Mouse (Mus musculus) liver, embryonic 15.5 days (tissue): ENCODE measurements around the gene Erich6. TPM values are rescaled to one million over a fixed set of nuclear protein-coding genes. Genes with fewer than 3 reads are reported as not detected.
"Not testable (repeated sequence)": the region's sequence is repeated elsewhere in the genome, so short reads cannot be mapped to it uniquely, and the experiment has no call there.

ENCODE experiments used
- ATAC-seq: fragments of 200-750 bp; cut with Nextera tagmentation; 2 replicates; pipeline ENCODE4 v1.8.0; 2017; ENCODE audit warnings: moderate number of reproducible peaks, mild to moderate bottlenecking, moderate library complexity; ENCODE audit not compliant: insufficient read depth
- H3K27ac ChIP-seq: fragments of 300-500 bp; sonication (generic); replicated peaks from 2 replicates; pipeline ENCODE4 v1.5.1; 2015; ENCODE audit warnings: mild to moderate bottlenecking, inconsistent platforms
- H3K27me3 ChIP-seq: fragments of 300-500 bp; sonication (generic); 2 replicates; pipeline ENCODE4 v1.6.1; 2015; ENCODE audit warnings: mild to moderate bottlenecking, inconsistent platforms
- H3K36me3 ChIP-seq: fragments of 300-500 bp; sonication (generic); replicated peaks from 2 replicates; pipeline ENCODE4 v1.6.1; 2015; ENCODE audit warnings: moderate library complexity, mild to moderate bottlenecking, inconsistent platforms
- H3K4me1 ChIP-seq: fragments of 300-500 bp; sonication (generic); replicated peaks from 2 replicates; pipeline ENCODE4 v1.6.1; 2015; ENCODE audit warnings: inconsistent platforms
- H3K4me2 ChIP-seq: fragments of 300-500 bp; sonication (generic); 2 replicates; pipeline ENCODE4 v1.6.1; 2015; ENCODE audit warnings: moderate library complexity, mild to moderate bottlenecking, inconsistent platforms
- H3K4me3 ChIP-seq: fragments of 300-500 bp; sonication (generic); replicated peaks from 2 replicates; pipeline ENCODE4 v1.5.1; 2015; ENCODE audit warnings: mild to moderate bottlenecking, inconsistent platforms
- H3K9ac ChIP-seq: fragments of 300-500 bp; sonication (generic); 2 replicates; pipeline ENCODE4 v1.6.1; 2015; ENCODE audit warnings: moderate library complexity, mild to moderate bottlenecking, inconsistent platforms
- H3K9me3 ChIP-seq: fragments of 300-500 bp; sonication (generic); replicated peaks from 2 replicates; pipeline ENCODE4 v1.6.1; 2016; ENCODE audit warnings: inconsistent platforms
- WGBS: fragments of 180-500 bp; shearing (Covaris S2); methylation state at CpG from one replicate; pipeline ENCODE4 v1.1.7; 2015; ENCODE audit warnings: mixed read lengths; ENCODE audit not compliant: insufficient replicate concordance; 5-methylcytosine and 5-hydroxymethylcytosine counted together
- polyA plus RNA-seq: library from polyadenylated mRNA; unstranded; fragments of >200 nt; fragmentation: Nextera tagmentation; extraction: Ambion mirVana; gene quantifications from 2 replicates; pipeline ENCODE4 v1.2.1, GENCODE M21; 2015

The Erich6 gene
- polyA plus RNA-seq, 1 experiment from 2014 or later: not detected

GRCm38 (mm10) chr3:58646180-58646579 lies 9.2 kb upstream of the Erich6 start:
- Histone ChIP-seq H3K27me3 (no peaks in the 10 kb centered on the region), H3K4me1 (no peaks in the 10 kb centered on the region), H3K9ac (no peak overlapping the region), H3K9me3 (no peaks in the 10 kb centered on the region), H3K4me3 (no peak overlapping the region), H3K4me2 (no peak overlapping the region), H3K27ac (no peak overlapping the region), H3K36me3 (no peaks in the 10 kb centered on the region)
- no peak for ATAC-seq
- 60% methylated on average over 4 of the region's 4 CpGs for WGBS

GRCm38 (mm10) chr3:58631693-58632092 lies 5.3 kb downstream of the Erich6 start:
- Histone ChIP-seq H3K4me1 (no peaks in the 10 kb centered on the region; the same call in 1 of the 2 replicates), H3K4me2 (no peak overlapping the region), H3K36me3 (no peaks in the 10 kb centered on the region), H3K27me3 (no peaks in the 10 kb centered on the region), H3K27ac (no peak overlapping the region), H3K4me3 (no peak overlapping the region), H3K9ac (no peak overlapping the region), H3K9me3 (no peaks in the 10 kb centered on the region)
- no peak for ATAC-seq
- WGBS: 56% methylated on average over 2 of the region's 2 CpGs

GRCm38 (mm10) chr3:58624981-58625380 lies 12.0 kb downstream of the Erich6 start:
- 73% methylated on average over 4 of the region's 4 CpGs for WGBS
- H3K9me3 ChIP-seq: no peaks in the 10 kb centered on the region
- no peaks in the 10 kb centered on the region for H3K4me1 ChIP-seq
- no peak for ATAC-seq
- H3K4me2 ChIP-seq: no peak overlapping the region
- no peaks in the 10 kb centered on the region for H3K36me3 ChIP-seq
- H3K4me3 ChIP-seq: no peak overlapping the region
- H3K27me3 ChIP-seq: no peaks in the 10 kb centered on the region
- H3K9ac ChIP-seq: no peak overlapping the region
- H3K27ac ChIP-seq: no peak overlapping the region

- Histone ChIP-seq H3K9me3 (no peaks in the 10 kb centered on the region), H3K4me1 (no peaks in the 10 kb centered on the region), H3K9ac (no peak overlapping the region), H3K4me3 (no peak overlapping the region), H3K36me3 (no peaks in the 10 kb centered on the region), H3K27ac (no peak overlapping the region), H3K27me3 (no peaks in the 10 kb centered on the region), H3K4me2 (no peak overlapping the region)
- 55% methylated on average over 3 of the region's 3 CpGs for WGBS
- no peak for ATAC-seq
These were observed 14.2 kb downstream of the Erich6 start for GRCm38 (mm10) chr3:58622665-58623394.

- 60% methylated on average over 7 of the region's 7 CpGs for WGBS
- Histone ChIP-seq H3K9ac (no peak overlapping the region), H3K4me2 (no peak overlapping the region), H3K9me3 (no peaks in the 10 kb centered on the region), H3K27ac (no peak overlapping the region), H3K4me1 (no peaks in the 10 kb centered on the region), H3K36me3 (no peaks in the 10 kb centered on the region), H3K27me3 (no peaks in the 10 kb centered on the region), H3K4me3 (no peak overlapping the region)
- no peak for ATAC-seq
These were observed 15.9 kb downstream of the Erich6 start for GRCm38 (mm10) chr3:58621066-58621465.

- 64% methylated on average over 5 of the region's 5 CpGs for WGBS
- H3K4me1 ChIP-seq: no peaks in the 10 kb centered on the region
These were observed 27.0 kb downstream of the Erich6 start for GRCm38 (mm10) chr3:58609985-58610384.

GRCm38 (mm10) chr3:58608506-58608905 lies 28.5 kb downstream of the Erich6 start:
- 72% methylated on average over 4 of the region's 4 CpGs for WGBS
- no peak for ATAC-seq

More at GRCm38 (mm10) chr3:58609985-58610384, 27.0 kb downstream of the Erich6 start:
- Histone ChIP-seq H3K4me3 (no peak overlapping the region), H3K9me3 (no peaks in the 10 kb centered on the region), H3K9ac (no peak overlapping the region), H3K27me3 (no peaks in the 10 kb centered on the region), H3K4me2 (no peak overlapping the region), H3K36me3 (no peaks in the 10 kb centered on the region), H3K27ac (no peak overlapping the region)
- no peak for ATAC-seq

GRCm38 (mm10) chr3:58593623-58594022 lies 43.4 kb downstream of the Erich6 start:
- no peak for ATAC-seq
- 72% methylated on average over 5 of the region's 5 CpGs for WGBS
- peaks cover 42% of the 10 kb centered on the region for H3K36me3 ChIP-seq

More at GRCm38 (mm10) chr3:58608506-58608905, 28.5 kb downstream of the Erich6 start:
- Histone ChIP-seq H3K4me1 (no peaks in the 10 kb centered on the region), H3K27ac (no peak overlapping the region), H3K9ac (no peak overlapping the region), H3K4me2 (no peak overlapping the region), H3K36me3 (no peaks in the 10 kb centered on the region), H3K27me3 (no peaks in the 10 kb centered on the region), H3K9me3 (no peaks in the 10 kb centered on the region), H3K4me3 (no peak overlapping the region)

GRCm38 (mm10) chr3:58592666-58593065 lies 44.3 kb downstream of the Erich6 start:
- not testable (repeated sequence) for H3K9ac ChIP-seq, H3K4me1 ChIP-seq, H3K27ac ChIP-seq, ATAC-seq, H3K4me2 ChIP-seq, H3K9me3 ChIP-seq, H3K4me3 ChIP-seq, H3K27me3 ChIP-seq
- peaks cover 47% of the 10 kb centered on the region for H3K36me3 ChIP-seq
- WGBS: 89% methylated on average over 7 of the region's 7 CpGs

More at GRCm38 (mm10) chr3:58593623-58594022, 43.4 kb downstream of the Erich6 start:
- H3K4me2 ChIP-seq: no peak overlapping the region
- no peaks in the 10 kb centered on the region for H3K9me3 ChIP-seq
- H3K4me1 ChIP-seq: no peaks in the 10 kb centered on the region
- H3K9ac ChIP-seq: no peak overlapping the region
- no peak overlapping the region for H3K4me3 ChIP-seq
- H3K27ac ChIP-seq: no peak overlapping the region
- no peaks in the 10 kb centered on the region for H3K27me3 ChIP-seq

- not testable (repeated sequence) for H3K4me1 ChIP-seq, H3K4me2 ChIP-seq, ATAC-seq, H3K27me3 ChIP-seq, H3K9me3 ChIP-seq, H3K4me3 ChIP-seq, H3K9ac ChIP-seq, H3K27ac ChIP-seq
- 81% methylated on average over 4 of the region's 4 CpGs for WGBS
- peaks cover 65% of the 10 kb centered on the region for H3K36me3 ChIP-seq
These were observed 46.5 kb downstream of the Erich6 start for GRCm38 (mm10) chr3:58590544-58590943.

- Histone ChIP-seq H3K4me1 (peaks cover 38% of the 10 kb centered on the region), H3K4me2 (no peak overlapping the region), H3K27me3 (no peaks in the 10 kb centered on the region), H3K9me3 (no peaks in the 10 kb centered on the region), H3K27ac (no peak overlapping the region), H3K9ac (no peak overlapping the region), H3K36me3 (peaks cover 38% of the 10 kb centered on the region), H3K4me3 (no peak overlapping the region)
- WGBS: 43% methylated on average over 5 of the region's 5 CpGs
- no peak for ATAC-seq
These were observed 54.1 kb downstream of the Erich6 start for GRCm38 (mm10) chr3:58582788-58583426.
